Mouse (Mus musculus): ENCODE measurements around the gene Afm. TPM values are rescaled to one million over a fixed set of nuclear protein-coding genes. Genes with fewer than 3 reads are reported as not detected.

Gene Afm
- polyA plus RNA-seq, 2 experiments: not detected

DNA sequence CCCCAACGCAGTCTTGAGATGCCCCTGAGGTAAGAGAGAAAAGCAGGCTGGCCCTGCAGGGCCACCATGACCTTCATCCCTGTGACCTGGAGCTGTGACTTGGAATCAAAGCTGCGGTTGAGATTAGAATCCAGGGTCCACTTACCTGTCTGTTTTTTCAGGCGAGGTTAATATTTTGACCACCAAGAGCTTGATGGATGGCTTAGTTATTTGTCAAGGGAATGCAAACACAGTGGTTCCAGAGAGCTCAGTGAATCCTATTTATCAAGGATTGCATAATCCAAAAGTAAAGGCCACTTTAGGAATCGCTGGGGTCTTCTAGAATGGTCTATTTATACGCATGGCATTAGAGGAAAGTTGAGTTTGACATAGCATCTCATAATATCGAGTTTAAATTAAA is 63.4 kb downstream of the Afm start:
- H3K27me3 ChIP-seq (ENCODE audit: control insufficient read depth, insufficient read depth, low read length): no peaks in the 10 kb centered on the region
- no peak overlapping the region for H3K27ac ChIP-seq (replicated peaks; ENCODE audit: low read depth, low read length)
- H3K4me2 ChIP-seq (replicated peaks; ENCODE audit: low read depth, low read length, severe bottlenecking): no peak overlapping the region
- H3K9ac ChIP-seq (ENCODE audit: low read depth, low read length, severe bottlenecking): no peak overlapping the region
- H3K4me1 ChIP-seq (ENCODE audit: control insufficient read depth, insufficient read depth, low read length): no peaks in the 10 kb centered on the region
- ATAC-seq (ENCODE audit: low FRiP score, low read depth) (no peak), DNase-seq (ENCODE audit: low spot score) (no peak)
- 89% methylated on average over 6 of the region's 6 CpGs for WGBS
- H3K4me3 ChIP-seq (replicated peaks; ENCODE audit: low read length): no peak overlapping the region
- no peak for TF ChIP-seq POLR2A (IDR thresholded peaks at IDR 0.05; ENCODE audit: borderline replicate concordance, extremely low read depth, insufficient read depth, insufficient read length)
- H3K36me3 ChIP-seq (ENCODE audit: control insufficient read depth, insufficient read depth, low read length): no peaks in the 10 kb centered on the region
- no peaks in the 10 kb centered on the region for H3K9me3 ChIP-seq (ENCODE audit: control insufficient read depth, low read length)

DNA sequence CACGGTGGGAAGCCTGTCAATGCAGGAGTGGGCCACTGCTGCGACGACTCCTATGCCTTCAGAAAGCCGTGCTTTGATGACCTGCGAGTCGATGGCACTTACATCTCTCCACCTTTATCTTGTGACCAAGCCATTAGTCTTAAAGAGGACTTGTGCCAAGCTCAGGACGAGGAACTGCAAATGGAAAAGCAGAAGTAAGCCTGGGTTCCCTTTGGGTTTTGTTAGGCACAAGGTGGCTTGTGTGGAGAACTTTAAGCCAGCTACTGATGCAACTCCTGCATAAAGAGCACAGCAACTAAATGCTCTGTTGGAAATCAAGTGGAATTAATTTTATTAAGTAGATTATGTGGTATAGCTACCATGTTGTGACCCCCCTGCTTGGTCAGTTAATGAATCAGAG is 66.1 kb downstream of the Afm start:
- Histone ChIP-seq H3K36me3 (ENCODE audit: control insufficient read depth, insufficient read depth, low read length) (no peaks in the 10 kb centered on the region), H3K27me3 (ENCODE audit: control insufficient read depth, insufficient read depth, low read length) (no peaks in the 10 kb centered on the region), H3K4me3 (replicated peaks; ENCODE audit: low read length) (no peak overlapping the region), H3K9ac (ENCODE audit: low read depth, low read length, severe bottlenecking) (no peak overlapping the region), H3K4me2 (replicated peaks; ENCODE audit: low read depth, low read length, severe bottlenecking) (no peak overlapping the region), H3K4me1 (ENCODE audit: control insufficient read depth, insufficient read depth, low read length) (no peaks in the 10 kb centered on the region), H3K27ac (replicated peaks; ENCODE audit: low read depth, low read length) (no peak overlapping the region), H3K9me3 (ENCODE audit: control insufficient read depth, low read length) (no peaks in the 10 kb centered on the region)
- no peak for TF ChIP-seq POLR2A (IDR thresholded peaks at IDR 0.05; ENCODE audit: borderline replicate concordance, extremely low read depth, insufficient read depth, insufficient read length)
- WGBS: 77% methylated on average over 7 of the region's 7 CpGs
- no peak for ATAC-seq (ENCODE audit: low FRiP score, low read depth)
- no peak for DNase-seq (ENCODE audit: low spot score)

GRCm38 (mm10) chr5:90586511-90586910 is 67.8 kb downstream of the Afm start:
- 75% methylated on average over 5 of the region's 5 CpGs for WGBS

GRCm38 (mm10) chr5:90588104-90588503 is 69.4 kb downstream of the Afm start:
- no peaks in the 10 kb centered on the region for H3K36me3 ChIP-seq (ENCODE audit: control insufficient read depth, insufficient read depth, low read length)
- no peak for ATAC-seq (ENCODE audit: low FRiP score, low read depth)
- H3K4me3 ChIP-seq (replicated peaks; ENCODE audit: low read length): no peak overlapping the region
- TF ChIP-seq POLR2A (IDR thresholded peaks at IDR 0.05; ENCODE audit: borderline replicate concordance, extremely low read depth, insufficient read depth, insufficient read length): no peak
- no peak overlapping the region for H3K9ac ChIP-seq (ENCODE audit: low read depth, low read length, severe bottlenecking)
- H3K4me1 ChIP-seq (ENCODE audit: control insufficient read depth, insufficient read depth, low read length): no peaks in the 10 kb centered on the region
- no peaks in the 10 kb centered on the region for H3K9me3 ChIP-seq (ENCODE audit: control insufficient read depth, low read length)
- no peak for DNase-seq (ENCODE audit: low spot score)
- no peak overlapping the region for H3K4me2 ChIP-seq (replicated peaks; ENCODE audit: low read depth, low read length, severe bottlenecking)
- H3K27ac ChIP-seq (replicated peaks; ENCODE audit: low read depth, low read length): no peak overlapping the region
- WGBS: 93% methylated on average over 5 of the region's 5 CpGs
- no peaks in the 10 kb centered on the region for H3K27me3 ChIP-seq (ENCODE audit: control insufficient read depth, insufficient read depth, low read length)

More at GRCm38 (mm10) chr5:90586511-90586910, 67.8 kb downstream of the Afm start:
- Histone ChIP-seq H3K4me3 (replicated peaks; ENCODE audit: low read length) (no peak overlapping the region), H3K9ac (ENCODE audit: low read depth, low read length, severe bottlenecking) (no peak overlapping the region), H3K27ac (replicated peaks; ENCODE audit: low read depth, low read length) (no peak overlapping the region), H3K4me1 (ENCODE audit: control insufficient read depth, insufficient read depth, low read length) (no peaks in the 10 kb centered on the region), H3K36me3 (ENCODE audit: control insufficient read depth, insufficient read depth, low read length) (no peaks in the 10 kb centered on the region), H3K9me3 (ENCODE audit: control insufficient read depth, low read length) (no peaks in the 10 kb centered on the region), H3K4me2 (replicated peaks; ENCODE audit: low read depth, low read length, severe bottlenecking) (no peak overlapping the region), H3K27me3 (ENCODE audit: control insufficient read depth, insufficient read depth, low read length) (no peaks in the 10 kb centered on the region)
- no peak for DNase-seq (ENCODE audit: low spot score)
- ATAC-seq (ENCODE audit: low FRiP score, low read depth): no peak
- TF ChIP-seq POLR2A (IDR thresholded peaks at IDR 0.05; ENCODE audit: borderline replicate concordance, extremely low read depth, insufficient read depth, insufficient read length): no peak

GRCm38 (mm10) chr5:90588708-90589595 is 70.2 kb downstream of the Afm start:
- peak overlapping the region; percentile 64 for H3K4me2 ChIP-seq (replicated peaks; ENCODE audit: low read depth, low read length, severe bottlenecking)
- no peaks in the 10 kb centered on the region for H3K9me3 ChIP-seq (ENCODE audit: control insufficient read depth, low read length)
- no peak overlapping the region for H3K27ac ChIP-seq (replicated peaks; ENCODE audit: low read depth, low read length)
- H3K9ac ChIP-seq (ENCODE audit: low read depth, low read length, severe bottlenecking): peak overlapping the region; percentile 50; the same call in 1 of the 2 replicates
- no peak for TF ChIP-seq POLR2A (IDR thresholded peaks at IDR 0.05; ENCODE audit: borderline replicate concordance, extremely low read depth, insufficient read depth, insufficient read length)
- H3K4me1 ChIP-seq (ENCODE audit: control insufficient read depth, insufficient read depth, low read length): no peaks in the 10 kb centered on the region
- no peaks in the 10 kb centered on the region for H3K36me3 ChIP-seq (ENCODE audit: control insufficient read depth, insufficient read depth, low read length)
- peak; percentile 80 for ATAC-seq (ENCODE audit: low FRiP score, low read depth)
- peak overlapping the region; percentile 36 for H3K4me3 ChIP-seq (replicated peaks; ENCODE audit: low read length)
- DNase-seq (ENCODE audit: low spot score): peak; percentile 69
- H3K27me3 ChIP-seq (ENCODE audit: control insufficient read depth, insufficient read depth, low read length): no peaks in the 10 kb centered on the region
- WGBS: 25% methylated on average over 25 of the region's 25 CpGs

Data from limb, embryonic 14.5 days (tissue).